ENCODE assay signal across 15 mouse cellular contexts in genomic region chr8:45559176-45559820, GRCm38 (mm10). TPM values are rescaled to one million over a fixed set of nuclear protein-coding genes. Genes with fewer than 3 reads are reported as not detected.
DNase-seq lines count a peak whose midpoint lies in the region; ATAC-seq and TF ChIP-seq lines count a peak whose summit lies in the region.
"Had no signal": no experiment of that assay in that cellular context is flagged by ENCODE, and none has a peak within 500 bp of the region (broad histone marks: within the 10 kb centered on the region; RNA-seq: fewer than 3 reads in every experiment).

No protein-coding gene starts in this region.

- WGBS in forebrain, embryonic 12.5 days, result 84% methylated on average over 6 of the region's 6 CpGs
- 75% methylated on average over 6 of the region's 6 CpGs for WGBS in stomach, postnatal 0 days

- no peak for ATAC-seq in forebrain, embryonic 12.5 days (ENCODE audit: low FRiP score)
- ATAC-seq in stomach, postnatal 0 days (ENCODE audit: low FRiP score, low TSS enrichment), result no peak
- ATAC-seq: intestine, embryonic 16.5 days had no signal

- no peak overlapping the region for H3K4me3 ChIP-seq in forebrain, embryonic 12.5 days (replicated peaks)
- H3K4me3 ChIP-seq in layer of hippocampus, adult 2 months, result no peak overlapping the region
- no peak overlapping the region for H3K4me3 ChIP-seq in stomach, postnatal 0 days (ENCODE audit: low read depth, low read length)
- H3K4me3 ChIP-seq: embryonic facial prominence, embryonic 10.5 days; heart, embryonic 15.5 days; liver, embryonic 13.5 days had no signal

- H3K27me3 ChIP-seq in forebrain, embryonic 12.5 days, result no peaks in the 10 kb centered on the region
- H3K27me3 ChIP-seq in stomach, postnatal 0 days (ENCODE audit: control insufficient read depth, insufficient read depth, low read length), result no peaks in the 10 kb centered on the region
- H3K27me3 ChIP-seq: heart, embryonic 15.5 days; liver, embryonic 13.5 days had no signal

- H3K27ac ChIP-seq in forebrain, embryonic 12.5 days, result peak overlapping the region; percentile 71; the same call in 1 of the 2 replicates
- H3K27ac ChIP-seq in layer of hippocampus, adult 2 months, result peak overlapping the region; percentile 49; the same call in 1 of the 2 replicates
- H3K27ac ChIP-seq in stomach, postnatal 0 days (replicated peaks), result no peak overlapping the region
- H3K27ac ChIP-seq: embryonic facial prominence, embryonic 10.5 days; heart, embryonic 15.5 days; liver, embryonic 13.5 days; macrophage had no signal

- H3K4me1 ChIP-seq in forebrain, embryonic 12.5 days, result peaks cover 22% of the 10 kb centered on the region
- H3K4me1 ChIP-seq in stomach, postnatal 0 days (replicated peaks; ENCODE audit: control insufficient read depth, insufficient read depth), result no peaks in the 10 kb centered on the region
- H3K4me1 ChIP-seq: embryonic facial prominence, embryonic 10.5 days; heart, embryonic 15.5 days; liver, embryonic 13.5 days had no signal

- TF ChIP-seq EP300 in stomach, postnatal 0 days (optimal IDR thresholded peaks at IDR 0.05), result no peak

- no peaks in the 10 kb centered on the region for H3K9me3 ChIP-seq in forebrain, embryonic 12.5 days
- H3K9me3 ChIP-seq in stomach, postnatal 0 days (ENCODE audit: control insufficient read depth, low read length), result no peaks in the 10 kb centered on the region
- H3K9me3 ChIP-seq: embryonic facial prominence, embryonic 10.5 days; heart, embryonic 15.5 days; liver, embryonic 13.5 days had no signal

- no peak for TF ChIP-seq CTCF in layer of hippocampus, adult 2 months (conservative IDR thresholded peaks at IDR 0.05)
- TF ChIP-seq CTCF in stomach, postnatal 0 days (IDR thresholded peaks at IDR 0.05; ENCODE audit: low read depth), result no peak

- no peak overlapping the region for H3K9ac ChIP-seq in forebrain, embryonic 12.5 days
- no peak overlapping the region for H3K9ac ChIP-seq in stomach, postnatal 0 days (ENCODE audit: low read length)
- H3K9ac ChIP-seq: heart, embryonic 15.5 days; liver, embryonic 13.5 days had no signal

- DNase-seq in layer of hippocampus, adult 18-20 months (ENCODE audit: low spot score in 2 of 2), result peak; percentile 42 to 68
- DNase-seq in layer of hippocampus, postnatal 25 days (ENCODE audit: extremely low spot score in 1 of 2, low spot score in 1 of 2), result no peak
- peak in 1 of 2 experiments; percentile 44 for DNase-seq in layer of hippocampus, adult 2 months (ENCODE audit: low spot score in 2 of 2)
- peak; percentile 87 to 89 for DNase-seq in right cerebral cortex, adult 2 months (ENCODE audit: low spot score in 2 of 2)
- no peak for DNase-seq in embryo, embryonic 11 days
- no peak for DNase-seq in stomach, postnatal 0 days (ENCODE audit: low spot score)
- DNase-seq in thymus, postnatal 0 days (ENCODE audit: low spot score), result no peak
- DNase-seq: gastrocnemius, postnatal 14 days; kidney, postnatal 36 days; liver, embryonic 13.5 days had no signal

- no peak overlapping the region for H3K4me2 ChIP-seq in forebrain, embryonic 12.5 days
- H3K4me2 ChIP-seq in stomach, postnatal 0 days (replicated peaks; ENCODE audit: low read depth), result no peak overlapping the region
- H3K4me2 ChIP-seq: heart, embryonic 15.5 days; liver, embryonic 13.5 days had no signal

- H3K36me3 ChIP-seq in forebrain, embryonic 12.5 days (replicated peaks), result no peaks in the 10 kb centered on the region
- no peaks in the 10 kb centered on the region for H3K36me3 ChIP-seq in stomach, postnatal 0 days (ENCODE audit: control insufficient read depth, insufficient read depth, low read length)
- H3K36me3 ChIP-seq: embryonic facial prominence, embryonic 10.5 days; heart, embryonic 15.5 days; liver, embryonic 13.5 days had no signal

RNA-seq across cellular contexts. Expression of gene Sorbs2, which starts 51.7 kb away (rescaled TPM):
- 100 to 1,000 TPM; 166 to 172 TPM for total RNA-seq in layer of hippocampus, adult 18-20 months (2021)
- 100 to 1,000 TPM; 150 to 200 TPM for total RNA-seq in layer of hippocampus, postnatal 25 days (2021)
- polyA plus RNA-seq in forebrain, embryonic 12.5 days (2016; fragmentation: Nextera tagmentation; extraction: Ambion mirVana), result 113 and 115 TPM in 2 replicates
- 100 to 1,000 TPM; 192 to 195 TPM for total RNA-seq in layer of hippocampus, adult 2 months (2021)
- 19.0 and 21.1 TPM in 2 replicates for polyA plus RNA-seq in stomach, postnatal 0 days (2015; fragmentation: Nextera tagmentation; extraction: Ambion mirVana)
- 1.4 and 2.1 TPM in 2 replicates for polyA plus RNA-seq in thymus, postnatal 0 days (2015; fragmentation: Nextera tagmentation; extraction: Ambion mirVana)
- polyA plus RNA-seq: macrophage had no signal

Comparison
In these comparisons a context has a peak if more than half of its experiments do, and no peak if none do; other contexts are left out.
1. DNase-seq: peak in layer of hippocampus, adult 18-20 months (2 of 2) and right cerebral cortex, adult 2 months (2 of 2); none in layer of hippocampus, postnatal 25 days (0 of 2), embryo, embryonic 11 days (single experiment), stomach, postnatal 0 days (single experiment) and thymus, postnatal 0 days (single experiment).